Mouse (Mus musculus) left cerebral cortex, postnatal 4 days (tissue): ENCODE results near the gene Tmem243. TPM values are rescaled to one million over a fixed set of nuclear protein-coding genes. Genes with fewer than 3 reads are reported as not detected.

Experiments used
- DNase-seq: peaks from one replicate; pipeline ENCODE4 v3.0.0-alpha.2; 2022
- intact Hi-C: fragments of 180-260 bp; cut with DNase I; formaldehyde crosslinking; loops from one replicate; pipeline ENCODE4 v1.15.1; 2025
- total RNA-seq, 2 experiments: library from RNA; stranded (reverse); gene quantifications; 2 replicates each; pipeline ENCODE4 v1.2.3; 2021

Tmem243 gene
- total RNA-seq, 2 experiments from 2014 or later: 3.5 to 3.9 TPM

DNA sequence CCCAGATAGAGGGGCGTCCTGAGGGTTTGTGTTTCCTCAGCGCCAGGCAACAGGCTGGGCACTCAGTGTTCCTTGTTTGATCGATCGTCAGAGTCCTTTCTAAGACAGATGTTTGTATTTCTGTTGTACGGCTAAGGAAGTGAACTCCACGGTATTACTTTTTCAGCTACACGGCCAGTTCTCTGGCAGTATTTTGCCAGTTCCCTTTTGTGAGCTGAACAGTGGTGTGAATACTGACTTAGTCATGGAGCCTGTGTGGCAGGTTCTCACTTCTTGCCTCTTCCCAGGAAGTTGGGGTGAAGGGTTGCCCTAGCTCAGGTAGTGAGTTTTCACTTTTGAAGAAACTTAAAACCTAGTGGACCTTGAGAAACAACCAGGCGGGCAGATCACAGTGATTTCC, 3.5 kb downstream of the Tmem243 start:
- DNase-seq: no peak
- intact Hi-C loops: no loop called here

- intact Hi-C loops: no loop called here
- DNase-seq: no peak
These were observed 6.3 kb downstream of the Tmem243 start for GRCm38 (mm10) chr5:9106806-9107205.

DNA sequence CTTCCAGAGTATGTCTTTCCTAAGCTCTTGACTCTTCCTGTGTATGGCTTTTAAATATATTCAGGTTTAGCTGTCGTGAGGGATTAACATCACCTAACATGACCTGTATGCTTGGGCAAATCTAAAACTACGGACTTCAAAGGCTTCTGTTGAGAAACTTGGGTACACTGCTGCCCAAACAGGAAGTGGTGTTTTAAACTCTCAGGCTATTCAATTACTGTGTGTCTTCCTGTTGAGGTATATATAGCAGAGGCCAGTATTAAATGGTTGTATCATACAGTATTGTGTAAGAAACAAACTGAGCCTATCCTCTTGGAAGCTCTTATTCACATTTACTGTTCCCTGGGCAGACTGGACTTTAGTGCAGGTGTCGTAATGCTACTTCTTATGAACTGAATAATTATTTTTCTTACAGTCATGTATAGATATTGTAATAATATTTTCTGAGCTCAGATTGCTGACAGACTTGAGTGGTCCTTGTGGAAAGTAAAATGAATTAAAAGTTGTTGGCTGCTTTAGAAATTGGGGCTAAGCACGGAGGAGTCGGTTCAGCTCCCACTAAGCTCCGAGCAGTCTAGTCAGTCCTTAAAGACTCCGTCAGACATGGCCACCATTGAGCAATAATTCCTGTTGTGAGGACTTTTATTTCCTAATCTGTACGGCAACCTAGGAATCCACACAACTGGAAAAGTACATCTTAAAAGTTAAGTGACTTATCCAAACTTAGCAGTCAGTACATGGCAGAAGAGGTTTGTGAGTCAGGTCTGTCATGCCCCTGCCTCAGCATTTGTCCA, 7.0 kb downstream of the Tmem243 start:
- no peak for DNase-seq
- intact Hi-C loops: no loop called here

GRCm38 (mm10) chr5:9108490-9108889, 8.0 kb downstream of the Tmem243 start:
- intact Hi-C loops: no loop called here
- no peak for DNase-seq

GRCm38 (mm10) chr5:9109582-9109981, 9.1 kb downstream of the Tmem243 start:
- intact Hi-C loops: no loop called here
- no peak for DNase-seq

DNA sequence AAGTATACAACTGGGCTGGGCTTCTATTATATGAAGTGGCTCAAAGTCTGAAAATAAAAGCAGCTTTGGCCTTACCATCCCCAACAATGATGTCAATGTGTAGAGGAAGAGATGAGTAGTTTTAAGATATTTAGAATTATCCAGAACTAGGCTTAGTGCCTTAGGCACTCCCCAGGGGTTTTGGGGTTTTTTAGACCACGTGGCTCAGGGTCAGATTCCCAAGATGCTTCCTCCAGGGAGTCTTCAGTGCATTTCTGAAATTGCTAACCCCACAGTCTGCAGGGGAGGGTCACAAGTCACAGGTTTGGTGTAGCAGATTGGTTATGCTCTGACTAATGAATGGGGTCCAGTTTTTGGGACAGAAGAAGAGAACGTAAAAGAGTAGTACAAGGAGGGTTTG, 10.8 kb downstream of the Tmem243 start:
- intact Hi-C loops: no loop called here

GRCm38 (mm10) chr5:9111759-9112158, 11.3 kb downstream of the Tmem243 start:
- peak; percentile 45 for DNase-seq

More for the DNA sequence above, 10.8 kb downstream of the Tmem243 start:
- no peak for DNase-seq

DNA sequence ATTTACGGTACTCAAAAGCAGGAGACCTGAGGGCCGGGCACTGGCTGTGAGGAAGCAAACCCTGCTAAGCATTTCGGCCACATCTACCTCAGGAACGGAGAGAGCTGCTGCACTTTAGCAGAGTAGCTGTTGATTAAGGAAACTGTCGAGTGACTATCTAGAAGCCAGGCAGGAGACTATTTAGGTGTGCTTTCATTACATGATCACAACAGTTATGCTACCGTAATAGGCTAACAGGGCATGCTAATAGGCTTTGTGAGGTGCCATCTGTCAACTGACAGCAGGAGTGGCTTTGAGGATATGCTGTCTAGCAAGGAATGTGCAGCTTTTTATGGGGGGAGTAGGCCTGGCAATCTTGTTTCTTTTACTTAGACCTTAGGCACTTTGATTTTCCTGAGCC, 13.7 kb downstream of the Tmem243 start:
- intact Hi-C loops: no loop called here
- no peak for DNase-seq

More at GRCm38 (mm10) chr5:9111759-9112158, 11.3 kb downstream of the Tmem243 start:
- intact Hi-C loops: no loop called here

GRCm38 (mm10) chr5:9124134-9124533, 23.7 kb downstream of the Tmem243 start:
- intact Hi-C loops: no loop called here

GRCm38 (mm10) chr5:9128566-9128965, 28.1 kb downstream of the Tmem243 start:
- intact Hi-C loops: no loop called here
- no peak for DNase-seq

More at GRCm38 (mm10) chr5:9124134-9124533, 23.7 kb downstream of the Tmem243 start:
- no peak for DNase-seq

DNA sequence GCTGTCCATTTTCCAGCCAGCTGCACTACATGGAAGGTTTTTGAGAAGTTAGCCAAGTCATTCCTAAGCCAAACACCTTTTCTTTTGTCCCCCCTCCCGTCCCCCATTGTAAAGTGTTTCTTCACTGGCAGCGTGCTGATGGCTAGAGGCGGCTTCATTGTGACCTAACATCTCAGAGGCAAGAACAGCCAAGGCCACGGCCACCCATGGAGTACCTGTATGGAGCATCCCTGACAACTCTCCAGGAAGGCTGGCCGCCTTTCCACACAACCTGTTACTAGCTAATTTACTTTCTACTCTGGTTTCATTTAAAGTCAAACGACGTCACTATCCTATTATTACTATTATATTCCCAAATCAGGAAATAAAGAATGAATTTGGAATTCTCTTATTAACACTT, 31.3 kb downstream of the Tmem243 start:
- no peak for DNase-seq
- intact Hi-C loops: no loop called here

DNA sequence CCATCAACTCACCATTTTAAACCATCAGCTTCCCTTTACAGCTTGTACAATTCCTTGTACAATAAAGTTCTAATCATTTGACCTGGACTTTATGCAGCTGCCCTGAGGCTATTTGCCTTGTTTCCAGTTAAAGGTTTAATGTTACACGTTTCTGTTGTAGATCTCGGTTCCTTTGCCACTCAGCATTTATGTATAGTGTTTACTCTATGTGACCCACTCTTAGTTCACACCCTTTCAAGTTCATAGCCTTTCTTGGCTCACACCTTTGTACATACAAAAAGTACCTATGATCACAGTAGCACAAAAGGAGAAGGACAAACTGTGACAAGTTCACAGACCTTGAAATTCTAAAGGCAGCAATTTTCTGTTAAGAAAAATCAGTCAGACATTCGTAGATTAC, 35.1 kb downstream of the Tmem243 start:
- no peak for DNase-seq
- intact Hi-C loops: no loop called here

DNA sequence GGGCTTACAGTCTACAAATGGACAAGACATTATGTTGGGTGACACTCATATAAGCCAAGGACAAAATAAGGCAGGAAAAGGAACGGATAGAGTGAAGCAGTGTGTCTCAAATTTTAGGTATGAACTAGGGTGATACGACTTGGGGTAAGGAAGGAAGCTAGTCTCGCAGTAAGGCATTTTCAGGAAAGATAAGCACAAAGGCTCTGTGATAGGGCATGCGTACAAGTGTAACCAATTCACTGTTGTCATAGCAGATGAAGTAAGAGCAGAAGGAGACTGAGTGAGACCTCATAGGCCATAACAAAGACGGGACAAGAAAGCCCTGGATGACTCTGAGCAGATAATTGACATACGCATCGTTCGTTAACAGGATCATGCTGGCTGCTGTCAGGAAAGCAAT, 40.3 kb downstream of the Tmem243 start:
- intact Hi-C loops: no loop called here
- DNase-seq: no peak

- intact Hi-C loops: no loop called here
- DNase-seq: no peak
These were observed 41.9 kb downstream of the Tmem243 start for GRCm38 (mm10) chr5:9142376-9142775.

GRCm38 (mm10) chr5:9149273-9149850, 48.9 kb downstream of the Tmem243 start:
- DNase-seq: no peak
- intact Hi-C loops: no loop called here

DNA sequence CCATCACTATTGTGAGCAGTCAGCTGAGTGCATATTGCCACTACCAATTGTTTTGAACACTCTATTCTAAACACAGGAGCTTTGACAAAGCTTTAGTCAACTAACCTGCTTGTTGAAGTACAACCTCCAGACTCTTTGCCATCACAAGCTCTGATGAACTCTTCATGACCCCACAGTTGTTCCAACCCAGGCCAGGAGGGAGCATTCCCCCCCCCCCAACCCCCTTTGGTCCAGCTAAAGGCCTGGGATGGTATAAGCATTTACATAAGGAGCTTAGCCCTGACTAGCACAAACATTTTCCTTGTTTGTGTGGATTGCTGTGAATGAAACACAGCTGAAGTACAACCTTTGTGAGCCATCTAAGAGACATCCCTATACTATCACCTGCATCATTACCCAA, 56.3 kb downstream of the Tmem243 start:
- no peak for DNase-seq
- intact Hi-C loops: no loop called here

DNA sequence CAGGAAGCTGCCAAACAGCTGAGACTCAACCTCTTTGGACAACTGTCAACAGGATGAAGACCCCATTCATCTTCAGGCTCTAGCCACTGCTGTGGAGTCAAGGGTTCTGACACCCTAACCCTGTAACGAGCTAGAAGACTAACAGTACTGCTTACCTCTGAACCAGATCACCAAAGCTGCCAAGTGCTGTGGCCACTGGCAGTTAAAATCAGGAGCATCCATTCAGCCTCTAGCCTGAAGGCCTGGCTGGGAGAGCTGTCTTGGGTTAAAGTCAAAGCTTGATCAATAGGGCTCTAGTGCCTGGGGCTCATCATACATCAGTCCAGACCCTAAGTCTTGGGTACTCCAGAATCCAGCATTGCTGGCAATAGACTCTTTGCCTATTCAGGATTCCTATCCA, 56.9 kb downstream of the Tmem243 start:
- intact Hi-C loops: no loop called here
- no peak for DNase-seq

DNA sequence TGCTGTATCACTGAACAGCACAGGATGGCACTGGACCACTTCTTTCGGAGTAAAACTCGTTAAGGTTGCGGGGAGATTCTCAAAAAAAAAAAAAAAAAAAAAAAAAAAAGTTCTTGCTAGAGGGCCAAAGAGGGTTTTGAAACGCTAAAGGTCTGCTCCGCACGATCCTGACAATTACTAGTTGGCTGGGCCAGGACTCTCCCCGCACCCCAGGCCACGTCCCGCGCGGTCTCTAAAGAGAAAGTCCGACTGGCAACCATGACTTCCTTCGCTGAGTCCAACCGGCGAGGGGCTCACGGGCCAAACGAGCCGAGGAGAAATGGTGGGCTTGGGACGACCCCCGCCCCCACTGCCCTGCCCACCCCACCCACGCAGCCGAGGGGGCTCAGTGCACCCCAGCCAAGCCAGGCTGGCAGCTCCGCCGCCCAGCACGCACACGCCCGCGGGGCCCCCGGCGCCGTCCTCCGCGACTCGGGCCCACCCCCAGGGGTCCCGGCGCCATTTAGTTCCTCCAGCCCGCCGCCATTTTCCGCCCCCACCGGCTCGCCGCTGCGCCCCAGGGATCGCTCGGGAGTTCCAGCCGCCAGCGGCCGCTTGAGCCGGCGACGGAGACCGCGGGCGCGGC, 60.5 kb downstream of the Tmem243 start:
- intact Hi-C loops: loop anchor here (10.0 kb wide), 2 partner anchors 104 to 1474 kb away; partner anchors contain the start of gene 9330182L06Rik
- peak; percentile 73 for DNase-seq

DNA sequence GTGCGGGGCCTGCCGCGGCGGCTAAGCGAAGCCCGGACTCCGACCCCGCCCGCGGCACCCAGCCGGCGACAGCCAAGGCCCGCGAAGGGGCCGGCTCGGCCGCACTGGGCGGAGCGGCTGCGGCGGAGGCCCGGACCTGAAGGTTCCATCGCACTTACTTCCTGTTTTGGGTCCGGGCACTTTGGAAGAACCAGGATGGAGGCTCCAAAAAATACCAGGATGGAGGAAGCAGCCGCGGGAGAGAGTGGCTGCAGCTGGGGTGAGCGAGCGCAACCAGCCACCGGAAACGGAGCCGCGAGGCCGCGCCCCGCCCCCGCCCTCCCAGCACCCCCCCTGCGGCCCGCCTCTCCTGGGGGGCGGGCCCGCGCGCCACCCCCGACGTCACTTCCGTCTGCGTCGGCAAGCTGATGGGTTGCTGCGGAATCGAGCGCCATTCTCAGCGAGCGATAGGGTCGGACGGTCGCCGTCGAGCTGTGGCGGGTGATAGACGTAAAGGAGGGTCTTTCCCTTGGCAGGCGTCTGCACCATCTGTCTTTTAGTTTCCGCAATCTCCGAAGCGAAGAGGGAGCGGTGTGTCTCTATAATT, 61.1 kb downstream of the Tmem243 start, which contains the start of gene Dmtf1:
Gene Dmtf1 (minus strand): TSS at position 321 of the 586 bp plus-strand sequence.
- intact Hi-C loops: loop anchor here (10.0 kb wide), 2 partner anchors 103 to 1473 kb away; partner anchors contain the start of gene 9330182L06Rik
- DNase-seq: peak; percentile 92

DNA sequence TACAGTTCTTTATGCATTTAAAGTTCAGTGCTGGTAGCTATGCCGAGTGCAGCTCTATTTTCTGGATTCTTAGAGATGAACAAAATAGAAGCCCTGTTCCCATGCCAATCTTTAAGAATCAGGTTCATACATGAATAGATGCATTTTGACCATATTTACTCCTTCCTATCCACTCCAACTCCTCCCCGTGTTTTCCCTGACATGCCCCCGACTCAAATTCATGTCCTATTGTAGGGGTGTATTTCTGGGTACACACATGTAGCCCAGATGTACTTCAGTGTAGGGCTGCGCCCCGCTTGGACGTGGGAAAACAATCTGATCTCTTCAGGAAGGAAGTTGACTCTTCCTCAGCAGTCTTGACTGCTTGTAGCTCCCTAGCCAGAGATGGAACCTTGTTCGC, 61.6 kb downstream of the Tmem243 start:
- intact Hi-C loops: loop anchor here (10.0 kb wide), 2 partner anchors 103 to 1473 kb away; partner anchors contain the start of gene 9330182L06Rik

DNA sequence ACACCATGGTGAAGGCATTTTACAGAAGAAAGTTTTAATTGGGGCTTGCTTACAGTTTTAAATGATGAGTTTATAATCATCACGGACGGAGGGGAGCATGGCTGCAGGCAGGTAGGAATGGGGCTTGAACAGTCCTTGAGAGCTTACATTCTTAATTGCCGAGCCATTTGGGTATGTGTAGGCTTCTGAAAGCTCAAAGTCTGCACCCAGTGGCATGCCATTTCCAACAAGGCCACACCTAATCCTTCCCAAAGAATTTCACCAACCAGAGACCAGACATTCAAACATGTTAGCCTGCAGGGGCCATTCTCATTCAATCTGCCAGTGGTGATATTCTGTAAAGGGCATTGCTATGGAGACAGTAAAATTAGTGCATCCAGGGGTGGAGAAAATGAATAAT, 62.9 kb downstream of the Tmem243 start:
- intact Hi-C loops: loop anchor here (10.0 kb wide), 2 partner anchors 101 to 1471 kb away; partner anchors contain the start of gene 9330182L06Rik
- no peak for DNase-seq

More for the DNA sequence above, 61.6 kb downstream of the Tmem243 start:
- DNase-seq: no peak
